Mouse (Mus musculus): ENCODE measurements around the gene Lpp. TPM values are rescaled to one million over a fixed set of nuclear protein-coding genes. Genes with fewer than 3 reads are reported as not detected.

The Lpp gene
- total and polyA plus RNA-seq, 3 experiments, result 0.64 to 1.2 (median 0.68) TPM

DNA sequence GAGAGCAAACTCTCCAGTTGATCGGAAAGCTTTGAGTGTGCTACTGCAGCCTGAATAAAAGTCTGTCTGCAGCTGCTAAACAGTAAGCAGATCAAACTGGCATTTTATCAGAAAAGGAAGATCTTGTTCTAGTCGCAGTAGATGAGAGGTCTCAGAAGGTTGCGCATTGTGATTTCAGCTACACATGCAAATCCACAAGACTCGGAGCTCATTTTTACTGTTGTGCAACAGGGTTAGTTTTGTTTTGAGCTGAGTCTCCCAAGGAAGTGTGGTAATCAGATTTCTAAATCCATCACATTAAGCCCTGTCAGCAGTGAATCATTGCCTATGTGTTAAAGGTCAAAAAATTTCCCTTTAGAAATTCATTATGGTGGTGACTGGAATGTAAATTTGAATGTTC lies 540.4 kb downstream of the Lpp start:
- Histone ChIP-seq H3K79me2 (replicated peaks; ENCODE audit: control insufficient read depth, extremely low read depth, insufficient read depth, poor library complexity, severe bottlenecking) (no peaks in the 10 kb centered on the region), H3K27me3 (replicated peaks) (no peaks in the 10 kb centered on the region), H3K36me3 (replicated peaks in 1 of 2; ENCODE audit: control insufficient read depth in 1 of 2, insufficient read depth in 1 of 2, low read length in 1 of 2) (no peaks in the 10 kb centered on the region), H3K9ac (ENCODE audit: insufficient read depth, low read depth) (no peak overlapping the region), H3K4me3 (replicated peaks in 1 of 3; ENCODE audit: low read depth in 2 of 3, low read length in 2 of 3, poor library complexity in 1 of 3) (no peak overlapping the region), H3K4me1 (ENCODE audit: control insufficient read depth in 1 of 2, insufficient read depth in 2 of 2) (no peaks in the 10 kb centered on the region), H3K4me2 (ENCODE audit: insufficient read depth, low read depth, poor library complexity, severe bottlenecking) (no peak overlapping the region), H3K27ac (ENCODE audit: insufficient read depth, low read depth) (no peak overlapping the region), H3K9me3 (replicated peaks; ENCODE audit: low read length) (no peaks in the 10 kb centered on the region)
- TF ChIP-seq UBTF (IDR thresholded peaks at IDR 0.05; ENCODE audit: low read depth, low read length), result no peak
- TF ChIP-seq NRF1 (IDR thresholded peaks at IDR 0.05; ENCODE audit: low read depth, low read length), result no peak
- no peak for TF ChIP-seq IRF4 (IDR thresholded peaks at IDR 0.05; ENCODE audit: low read depth, low read length)
- TF ChIP-seq ZC3H11A (IDR thresholded peaks at IDR 0.05; ENCODE audit: low read depth, low read length), result no peak
- TF ChIP-seq EP300 (IDR thresholded peaks at IDR 0.05; ENCODE audit: low read length), result no peak
- no peak for TF ChIP-seq USF1 (IDR thresholded peaks at IDR 0.05; ENCODE audit: low read depth, low read length)
- TF ChIP-seq SMC3 (IDR thresholded peaks at IDR 0.05; ENCODE audit: low read depth, low read length), result no peak
- no peak for TF ChIP-seq MAZ (IDR thresholded peaks at IDR 0.05; ENCODE audit: low read depth, low read length)
- TF ChIP-seq HCFC1 (IDR thresholded peaks at IDR 0.05; ENCODE audit: low read depth, low read length), result no peak
- TF ChIP-seq RAD21 (IDR thresholded peaks at IDR 0.05; ENCODE audit: low read depth, low read length), result no peak
- TF ChIP-seq MXI1 (IDR thresholded peaks at IDR 0.05; ENCODE audit: low read depth, low read length), result no peak
- TF ChIP-seq ETS1 (conservative IDR thresholded peaks at IDR 0.05; ENCODE audit: low read depth, low read length), result no peak
- TF ChIP-seq MEF2A (IDR thresholded peaks at IDR 0.05; ENCODE audit: borderline replicate concordance, low read depth, low read length), result no peak
- no peak for TF ChIP-seq JUND (conservative IDR thresholded peaks at IDR 0.05; ENCODE audit: low read depth, low read length)
- no peak for TF ChIP-seq ZMIZ1 (IDR thresholded peaks at IDR 0.05; ENCODE audit: low read depth, low read length)
- no peak for TF ChIP-seq CHD1 (IDR thresholded peaks at IDR 0.05; ENCODE audit: low read depth, low read length)
- dilution Hi-C loops (cut with MboI; ENCODE audit: extremely low pct_ligation_motif_present, extremely low pct_unique_long_range_greater_than_20kb, low sequenced_read_pairs), result no loop called here
- no peak for DNase-seq (ENCODE audit: extremely low read depth)
- in situ Hi-C loops (cut with MboI; ENCODE audit: low pct_ligation_motif_present, low pct_unique_long_range_greater_than_20kb, low sequenced_read_pairs), result no loop called here

- Histone ChIP-seq H3K4me2 (ENCODE audit: insufficient read depth, low read depth, poor library complexity, severe bottlenecking) (no peak overlapping the region), H3K79me2 (replicated peaks; ENCODE audit: control insufficient read depth, extremely low read depth, insufficient read depth, poor library complexity, severe bottlenecking) (no peaks in the 10 kb centered on the region), H3K9ac (ENCODE audit: insufficient read depth, low read depth) (no peak overlapping the region), H3K9me3 (replicated peaks; ENCODE audit: low read length) (no peaks in the 10 kb centered on the region), H3K27ac (ENCODE audit: insufficient read depth, low read depth) (no peak overlapping the region), H3K27me3 (replicated peaks) (no peaks in the 10 kb centered on the region), H3K4me3 (replicated peaks in 1 of 3; ENCODE audit: low read depth in 2 of 3, low read length in 2 of 3, poor library complexity in 1 of 3) (no peak overlapping the region), H3K36me3 (replicated peaks in 1 of 2; ENCODE audit: control insufficient read depth in 1 of 2, insufficient read depth in 1 of 2, low read length in 1 of 2) (no peaks in the 10 kb centered on the region), H3K4me1 (ENCODE audit: control insufficient read depth in 1 of 2, insufficient read depth in 2 of 2) (no peaks in the 10 kb centered on the region)
- dilution Hi-C loops (cut with MboI; ENCODE audit: extremely low pct_ligation_motif_present, extremely low pct_unique_long_range_greater_than_20kb, low sequenced_read_pairs), result no loop called here
- in situ Hi-C loops (cut with MboI; ENCODE audit: low pct_ligation_motif_present, low pct_unique_long_range_greater_than_20kb, low sequenced_read_pairs), result no loop called here
- TF ChIP-seq HCFC1 (IDR thresholded peaks at IDR 0.05; ENCODE audit: low read depth, low read length), result no peak
- no peak for TF ChIP-seq NRF1 (IDR thresholded peaks at IDR 0.05; ENCODE audit: low read depth, low read length)
- TF ChIP-seq NELFE (IDR thresholded peaks at IDR 0.05; ENCODE audit: low read depth, low read length), result no peak
- no peak for TF ChIP-seq USF1 (IDR thresholded peaks at IDR 0.05; ENCODE audit: low read depth, low read length)
- no peak for TF ChIP-seq CHD2 (IDR thresholded peaks at IDR 0.05; ENCODE audit: low read length)
- no peak for TF ChIP-seq SMC3 (IDR thresholded peaks at IDR 0.05; ENCODE audit: low read depth, low read length)
- TF ChIP-seq RAD21 (IDR thresholded peaks at IDR 0.05; ENCODE audit: low read depth, low read length), result no peak
- no peak for TF ChIP-seq MAZ (IDR thresholded peaks at IDR 0.05; ENCODE audit: low read depth, low read length)
- TF ChIP-seq ZKSCAN1 (IDR thresholded peaks at IDR 0.05; ENCODE audit: borderline replicate concordance, low read depth, low read length), result no peak
- no peak for TF ChIP-seq MYC (IDR thresholded peaks at IDR 0.05; ENCODE audit: low read depth, low read length)
- TF ChIP-seq ZNF384 (IDR thresholded peaks at IDR 0.05; ENCODE audit: low read depth, low read length), result no peak
- TF ChIP-seq POLR2A (IDR thresholded peaks at IDR 0.05; ENCODE audit: low read depth, low read length), result no peak
- no peak for TF ChIP-seq USF2 (conservative IDR thresholded peaks at IDR 0.05; ENCODE audit: low read depth, low read length)
- no peak for TF ChIP-seq MAFK (IDR thresholded peaks at IDR 0.05; ENCODE audit: insufficient replicate concordance, low read length)
- TF ChIP-seq IRF4 (IDR thresholded peaks at IDR 0.05; ENCODE audit: low read depth, low read length), result no peak
- no peak for TF ChIP-seq JUN (IDR thresholded peaks at IDR 0.05; ENCODE audit: insufficient read depth, low read depth, low read length)
- no peak for TF ChIP-seq CHD1 (IDR thresholded peaks at IDR 0.05; ENCODE audit: low read depth, low read length)
- TF ChIP-seq MXI1 (IDR thresholded peaks at IDR 0.05; ENCODE audit: low read depth, low read length), result no peak
- TF ChIP-seq MAX (IDR thresholded peaks at IDR 0.05; ENCODE audit: low read length), result no peak
- no peak for TF ChIP-seq TBP (conservative IDR thresholded peaks at IDR 0.05; ENCODE audit: low read depth, low read length)
- no peak for DNase-seq (ENCODE audit: extremely low read depth)
Measured at GRCm38 (mm10) chr16:24941306-24942160, 548.2 kb downstream of the Lpp start.

Measured in CH12.LX (cell line).